Mouse (Mus musculus): Measurements from ENCODE around the gene Gm28035. TPM values are rescaled to one million over a fixed set of nuclear protein-coding genes. Genes with fewer than 3 reads are reported as not detected.

Gene Gm28035
- total and polyA plus RNA-seq, 3 experiments: 0.27 to 0.64 (median 0.36) TPM

- peak in 1 of 2 experiments; percentile 46; a peak in 2 of 4 replicates for TF ChIP-seq CTCF (conservative IDR thresholded peaks at IDR 0.05 in 1 of 2, IDR thresholded peaks at IDR 0.05 in 1 of 2; ENCODE audit: low read depth in 2 of 2, low read length in 2 of 2)
Measured at GRCm38 (mm10) chr2:30261064-30261736, 20.8 kb downstream of the Gm28035 start (continued).

- dilution Hi-C loops (cut with MboI; ENCODE audit: extremely low pct_ligation_motif_present, extremely low pct_unique_long_range_greater_than_20kb, low sequenced_read_pairs): no loop called here
- no peaks in the 10 kb centered on the region for H3K9me3 ChIP-seq (replicated peaks; ENCODE audit: low read length)
- TF ChIP-seq RAD21 (IDR thresholded peaks at IDR 0.05; ENCODE audit: low read depth, low read length) (no peak), MXI1 (IDR thresholded peaks at IDR 0.05; ENCODE audit: low read depth, low read length) (no peak), KAT2A (IDR thresholded peaks at IDR 0.05; ENCODE audit: insufficient replicate concordance, low read length) (no peak), RCOR1 (conservative IDR thresholded peaks at IDR 0.05; ENCODE audit: low read depth, low read length) (no peak), HCFC1 (IDR thresholded peaks at IDR 0.05; ENCODE audit: low read depth, low read length) (no peak), JUND (conservative IDR thresholded peaks at IDR 0.05; ENCODE audit: low read depth, low read length) (no peak), ZNF384 (IDR thresholded peaks at IDR 0.05; ENCODE audit: low read depth, low read length) (0 out of 2 replicates have a peak, but pooled peaks have one; percentile 15), EP300 (IDR thresholded peaks at IDR 0.05; ENCODE audit: low read length) (no peak)
- in situ Hi-C loops (cut with MboI; ENCODE audit: low pct_ligation_motif_present, low pct_unique_long_range_greater_than_20kb, low sequenced_read_pairs): no loop called here
- H3K4me3 ChIP-seq (replicated peaks in 1 of 3; ENCODE audit: low read depth in 2 of 3, low read length in 2 of 3, poor library complexity in 1 of 3): no peak overlapping the region
- peaks cover 24 to 71% of the 10 kb centered on the region in 2 experiments for H3K36me3 ChIP-seq (replicated peaks in 1 of 2; ENCODE audit: control insufficient read depth in 1 of 2, insufficient read depth in 1 of 2, low read length in 1 of 2)
- peaks cover 23 to 52% of the 10 kb centered on the region in 2 experiments for H3K4me1 ChIP-seq (ENCODE audit: control insufficient read depth in 1 of 2, insufficient read depth in 2 of 2)
- H3K27me3 ChIP-seq (replicated peaks): no peaks in the 10 kb centered on the region
- DNase-seq (ENCODE audit: extremely low read depth): no peak
- H3K9ac ChIP-seq (ENCODE audit: insufficient read depth, low read depth): no peak overlapping the region
- H3K27ac ChIP-seq (ENCODE audit: insufficient read depth, low read depth): no peak overlapping the region
- no peak overlapping the region for H3K4me2 ChIP-seq (ENCODE audit: insufficient read depth, low read depth, poor library complexity, severe bottlenecking)
- H3K79me2 ChIP-seq (replicated peaks; ENCODE audit: control insufficient read depth, extremely low read depth, insufficient read depth, poor library complexity, severe bottlenecking): no peaks in the 10 kb centered on the region
Measured at GRCm38 (mm10) chr2:30261921-30262839, 21.8 kb downstream of the Gm28035 start.

- DNase-seq (ENCODE audit: extremely low read depth): no peak
- dilution Hi-C loops (cut with MboI; ENCODE audit: extremely low pct_ligation_motif_present, extremely low pct_unique_long_range_greater_than_20kb, low sequenced_read_pairs): no loop called here
Measured at GRCm38 (mm10) chr2:30262840-30263441, 22.6 kb downstream of the Gm28035 start.

More at GRCm38 (mm10) chr2:30262840-30263441, 22.6 kb downstream of the Gm28035 start:
- Histone ChIP-seq H3K79me2 (replicated peaks; ENCODE audit: control insufficient read depth, extremely low read depth, insufficient read depth, poor library complexity, severe bottlenecking) (no peaks in the 10 kb centered on the region), H3K4me3 (replicated peaks in 1 of 3; ENCODE audit: low read depth in 2 of 3, low read length in 2 of 3, poor library complexity in 1 of 3) (no peak overlapping the region), H3K4me1 (ENCODE audit: control insufficient read depth in 1 of 2, insufficient read depth in 2 of 2) (peaks cover 23 to 52% of the 10 kb centered on the region in 2 experiments), H3K4me2 (ENCODE audit: insufficient read depth, low read depth, poor library complexity, severe bottlenecking) (no peak overlapping the region), H3K9me3 (replicated peaks; ENCODE audit: low read length) (no peaks in the 10 kb centered on the region), H3K27ac (ENCODE audit: insufficient read depth, low read depth) (no peak overlapping the region), H3K9ac (ENCODE audit: insufficient read depth, low read depth) (no peak overlapping the region), H3K27me3 (replicated peaks) (no peaks in the 10 kb centered on the region), H3K36me3 (replicated peaks in 1 of 2; ENCODE audit: control insufficient read depth in 1 of 2, insufficient read depth in 1 of 2, low read length in 1 of 2) (peaks cover 21 to 69% of the 10 kb centered on the region in 2 experiments)
- in situ Hi-C loops (cut with MboI; ENCODE audit: low pct_ligation_motif_present, low pct_unique_long_range_greater_than_20kb, low sequenced_read_pairs): no loop called here
- no peak for TF ChIP-seq CTCF (conservative IDR thresholded peaks at IDR 0.05 in 1 of 2, IDR thresholded peaks at IDR 0.05 in 1 of 2; ENCODE audit: low read depth in 2 of 2, low read length in 2 of 2)
- 0 out of 2 replicates have a peak, but pooled peaks have one; percentile 2 for TF ChIP-seq ZNF384 (IDR thresholded peaks at IDR 0.05; ENCODE audit: low read depth, low read length)
